Mouse (Mus musculus): ENCODE data around the gene Gm10322. TPM values are rescaled to one million over a fixed set of nuclear protein-coding genes. Genes with fewer than 3 reads are reported as not detected.

Gm10322 gene
- total and polyA plus RNA-seq, 3 experiments: not detected

- no peaks in the 10 kb centered on the region for H3K9me3 ChIP-seq (replicated peaks; ENCODE audit: low read length)
- H3K9ac ChIP-seq (ENCODE audit: insufficient read depth, low read depth): no peak overlapping the region
- no peaks in the 10 kb centered on the region for H3K36me3 ChIP-seq (replicated peaks in 1 of 2; ENCODE audit: control insufficient read depth in 1 of 2, insufficient read depth in 1 of 2, low read length in 1 of 2)
- no peak overlapping the region for H3K4me2 ChIP-seq (ENCODE audit: insufficient read depth, low read depth, poor library complexity, severe bottlenecking)
- TF ChIP-seq GABPA (IDR thresholded peaks at IDR 0.05; ENCODE audit: insufficient replicate concordance, low read depth, low read length): no peak
- TF ChIP-seq RAD21 (IDR thresholded peaks at IDR 0.05; ENCODE audit: low read depth, low read length): no peak
- dilution Hi-C loops (cut with MboI; ENCODE audit: extremely low pct_ligation_motif_present, extremely low pct_unique_long_range_greater_than_20kb, low sequenced_read_pairs) (no loop called here), in situ Hi-C loops (cut with MboI; ENCODE audit: low pct_ligation_motif_present, low pct_unique_long_range_greater_than_20kb, low sequenced_read_pairs) (no loop called here)
- DNase-seq (ENCODE audit: extremely low read depth): no peak
- no peak overlapping the region for H3K4me3 ChIP-seq (replicated peaks in 1 of 3; ENCODE audit: low read depth in 2 of 3, low read length in 2 of 3, poor library complexity in 1 of 3)
- no peaks in the 10 kb centered on the region for H3K27me3 ChIP-seq (replicated peaks)
- H3K27ac ChIP-seq (ENCODE audit: insufficient read depth, low read depth): no peak overlapping the region
- H3K4me1 ChIP-seq (ENCODE audit: control insufficient read depth in 1 of 2, insufficient read depth in 2 of 2): peaks cover 8 to 21% of the 10 kb centered on the region in 2 experiments
- no peaks in the 10 kb centered on the region for H3K79me2 ChIP-seq (replicated peaks; ENCODE audit: control insufficient read depth, extremely low read depth, insufficient read depth, poor library complexity, severe bottlenecking)
These were observed 2.6 kb upstream of the Gm10322 start for GRCm38 (mm10) chr10:59613276-59613675.

GRCm38 (mm10) chr10:59614141-59614540, 1.7 kb upstream of the Gm10322 start:
- H3K27me3 ChIP-seq (replicated peaks): peaks cover 2% of the 10 kb centered on the region
- H3K9me3 ChIP-seq (replicated peaks; ENCODE audit: low read length): no peaks in the 10 kb centered on the region
- dilution Hi-C loops (cut with MboI; ENCODE audit: extremely low pct_ligation_motif_present, extremely low pct_unique_long_range_greater_than_20kb, low sequenced_read_pairs) (no loop called here), in situ Hi-C loops (cut with MboI; ENCODE audit: low pct_ligation_motif_present, low pct_unique_long_range_greater_than_20kb, low sequenced_read_pairs) (no loop called here)
- TF ChIP-seq MYC (IDR thresholded peaks at IDR 0.05; ENCODE audit: low read depth, low read length) (no peak), RCOR1 (conservative IDR thresholded peaks at IDR 0.05; ENCODE audit: low read depth, low read length) (no peak), SIN3A (IDR thresholded peaks at IDR 0.05; ENCODE audit: low read length) (no peak), MAZ (IDR thresholded peaks at IDR 0.05; ENCODE audit: low read depth, low read length) (no peak), ELF1 (IDR thresholded peaks at IDR 0.05; ENCODE audit: low read depth, low read length) (no peak), EP300 (IDR thresholded peaks at IDR 0.05; ENCODE audit: low read length) (no peak), POLR2A (IDR thresholded peaks at IDR 0.05; ENCODE audit: low read depth, low read length) (no peak), MAFK (IDR thresholded peaks at IDR 0.05; ENCODE audit: insufficient replicate concordance, low read length) (no peak), CTCF (conservative IDR thresholded peaks at IDR 0.05 in 1 of 2, IDR thresholded peaks at IDR 0.05 in 1 of 2; ENCODE audit: low read depth in 2 of 2, low read length in 2 of 2) (no peak), TCF12 (IDR thresholded peaks at IDR 0.05; ENCODE audit: low read depth, low read length) (no peak), NELFE (IDR thresholded peaks at IDR 0.05; ENCODE audit: low read depth, low read length) (no peak), POLR2AphosphoS2 (IDR thresholded peaks at IDR 0.05; ENCODE audit: low read depth, low read length) (no peak), MEF2A (IDR thresholded peaks at IDR 0.05; ENCODE audit: borderline replicate concordance, low read depth, low read length) (no peak), ZC3H11A (IDR thresholded peaks at IDR 0.05; ENCODE audit: low read depth, low read length) (no peak), NRF1 (IDR thresholded peaks at IDR 0.05; ENCODE audit: low read depth, low read length) (no peak), ZNF384 (IDR thresholded peaks at IDR 0.05; ENCODE audit: low read depth, low read length) (no peak), CHD2 (IDR thresholded peaks at IDR 0.05; ENCODE audit: low read length) (no peak), BHLHE40 (IDR thresholded peaks at IDR 0.05; ENCODE audit: low read depth, low read length) (no peak)
- DNase-seq (ENCODE audit: extremely low read depth): no peak
- no peak overlapping the region for H3K9ac ChIP-seq (ENCODE audit: insufficient read depth, low read depth)
- no peak overlapping the region for H3K4me2 ChIP-seq (ENCODE audit: insufficient read depth, low read depth, poor library complexity, severe bottlenecking)
- H3K79me2 ChIP-seq (replicated peaks; ENCODE audit: control insufficient read depth, extremely low read depth, insufficient read depth, poor library complexity, severe bottlenecking): no peaks in the 10 kb centered on the region
- peaks cover 2 to 14% of the 10 kb centered on the region in 2 experiments; a peak in 3 of 4 replicates for H3K4me1 ChIP-seq (ENCODE audit: control insufficient read depth in 1 of 2, insufficient read depth in 2 of 2)
- H3K36me3 ChIP-seq (replicated peaks in 1 of 2; ENCODE audit: control insufficient read depth in 1 of 2, insufficient read depth in 1 of 2, low read length in 1 of 2): no peaks in the 10 kb centered on the region
- H3K4me3 ChIP-seq (replicated peaks in 1 of 3; ENCODE audit: low read depth in 2 of 3, low read length in 2 of 3, poor library complexity in 1 of 3): no peak overlapping the region
- H3K27ac ChIP-seq (ENCODE audit: insufficient read depth, low read depth): no peak overlapping the region
